Mouse (Mus musculus) neural tube, embryonic 13.5 days (tissue): ENCODE measurements at regions not wholly inside any gene's neighbourhood (a gene's known extent, or its start where the extent isn't known, plus 50 kb on each side); places are given as distances from the start of the nearest gene placed in this dataset.
A peak's percentile ranks its signal among the peaks of the same experiment; 100 is the strongest.
"Not testable (repeated sequence)": the region's sequence is repeated elsewhere in the genome, so short reads cannot be mapped to it uniquely, and the experiment has no call there.

Source experiments
- ATAC-seq: fragments of 200-750 bp; cut with Nextera tagmentation; 2 replicates; pipeline ENCODE4 v1.8.0; 2017; ENCODE audit warnings: low read depth, mild to moderate bottlenecking, moderate TSS enrichment, moderate library complexity
- H3K27ac ChIP-seq: fragments of 300-500 bp; sonication (generic); replicated peaks from 2 replicates; pipeline ENCODE4 v1.5.1; 2015; ENCODE audit warnings: moderate library complexity, mild to moderate bottlenecking, inconsistent platforms
- H3K27me3 ChIP-seq: fragments of 300-500 bp; sonication (generic); 2 replicates; pipeline ENCODE4 v1.6.1; 2015; ENCODE audit warnings: mild to moderate bottlenecking, inconsistent platforms
- H3K36me3 ChIP-seq: fragments of 300-500 bp; sonication (generic); 2 replicates; pipeline ENCODE4 v1.6.1; 2015; ENCODE audit warnings: mild to moderate bottlenecking, inconsistent platforms
- H3K4me1 ChIP-seq: fragments of 300-500 bp; sonication (generic); replicated peaks from 2 replicates; pipeline ENCODE4 v1.6.1; 2015; ENCODE audit warnings: inconsistent platforms
- H3K4me2 ChIP-seq: fragments of 300-500 bp; sonication (generic); 2 replicates; pipeline ENCODE4 v1.6.1; 2015; ENCODE audit warnings: inconsistent platforms, mild to moderate bottlenecking, moderate library complexity
- H3K4me3 ChIP-seq: fragments of 300-500 bp; sonication (generic); 2 replicates; pipeline ENCODE4 v1.5.1; 2015; ENCODE audit warnings: mild to moderate bottlenecking, inconsistent platforms
- H3K9ac ChIP-seq: fragments of 300-500 bp; sonication (generic); 2 replicates; pipeline ENCODE4 v1.6.1; 2015; ENCODE audit warnings: moderate library complexity, mild to moderate bottlenecking, inconsistent platforms
- H3K9me3 ChIP-seq: fragments of 300-500 bp; sonication (generic); 2 replicates; pipeline ENCODE4 v1.6.1; 2016; ENCODE audit warnings: inconsistent platforms
- WGBS: fragments of 180-500 bp; shearing (Covaris S2); methylation state at CpG from one replicate; pipeline ENCODE4 v1.1.7; 2015; 5-methylcytosine and 5-hydroxymethylcytosine counted together

DNA sequence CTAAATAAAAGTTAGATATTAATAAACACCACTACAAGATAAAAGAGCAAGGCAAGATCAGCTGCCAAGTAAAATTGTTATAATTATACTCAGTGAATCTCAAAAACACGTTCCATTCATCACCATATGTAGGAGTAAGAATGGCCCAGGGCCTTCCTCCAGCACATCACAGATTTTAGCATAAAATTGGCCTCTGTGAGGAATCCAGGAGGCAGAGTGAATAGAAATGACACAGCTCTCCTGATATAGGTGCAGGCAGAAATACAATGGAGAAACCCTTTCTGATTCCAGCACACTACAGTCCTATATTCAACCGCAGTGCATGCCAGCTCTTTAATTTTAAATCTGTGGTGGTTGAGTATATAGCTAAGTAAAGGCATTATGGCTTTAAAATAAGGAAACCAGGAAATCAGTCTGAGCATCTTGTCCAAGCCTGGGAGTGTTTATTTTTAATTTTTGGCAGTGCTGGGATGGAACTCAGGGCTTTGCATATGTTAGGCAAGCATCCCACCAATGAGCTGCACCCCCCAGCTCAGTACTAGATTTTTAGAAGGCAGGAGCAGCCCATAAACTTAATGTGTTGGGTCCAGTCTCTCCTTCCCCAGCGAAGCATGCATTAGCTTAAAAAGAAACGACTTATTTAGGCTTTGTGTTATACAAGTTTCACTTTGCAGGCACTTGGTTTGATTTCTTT lies 158.3 kb upstream of the Ptprz1 start:
- Histone ChIP-seq H3K27ac (no peak overlapping the region), H3K36me3 (no peaks in the 10 kb centered on the region)

GRCm38 (mm10) chr6:22716144-22716856 lies 159.0 kb upstream of the Ptprz1 start:
- H3K27ac ChIP-seq: no peak overlapping the region

More for the DNA sequence above, 158.3 kb upstream of the Ptprz1 start:
- WGBS: 81% methylated on average over 4 of the region's 4 CpGs
- Histone ChIP-seq H3K9ac (no peak overlapping the region), H3K4me1 (peaks cover 7% of the 10 kb centered on the region; the same call in 1 of the 2 replicates), H3K4me2 (no peak overlapping the region), H3K9me3 (no peaks in the 10 kb centered on the region), H3K27me3 (no peaks in the 10 kb centered on the region), H3K4me3 (no peak overlapping the region)
- no peak for ATAC-seq

GRCm38 (mm10) chr6:22698187-22698586 lies 177.1 kb upstream of the Ptprz1 start:
- Histone ChIP-seq H3K4me1 (no peaks in the 10 kb centered on the region), H3K36me3 (no peaks in the 10 kb centered on the region), H3K9me3 (no peaks in the 10 kb centered on the region), H3K27ac (no peak overlapping the region), H3K4me3 (no peak overlapping the region), H3K27me3 (no peaks in the 10 kb centered on the region), H3K9ac (no peak overlapping the region), H3K4me2 (no peak overlapping the region)
- no peak for ATAC-seq

More at GRCm38 (mm10) chr6:22716144-22716856, 159.0 kb upstream of the Ptprz1 start:
- Histone ChIP-seq H3K4me2 (no peak overlapping the region), H3K4me1 (peaks cover 7% of the 10 kb centered on the region; the same call in 1 of the 2 replicates), H3K36me3 (no peaks in the 10 kb centered on the region), H3K9ac (no peak overlapping the region), H3K4me3 (no peak overlapping the region), H3K27me3 (no peaks in the 10 kb centered on the region), H3K9me3 (no peaks in the 10 kb centered on the region)
- ATAC-seq: no peak
- WGBS: 65% methylated on average over 7 of the region's 7 CpGs

DNA sequence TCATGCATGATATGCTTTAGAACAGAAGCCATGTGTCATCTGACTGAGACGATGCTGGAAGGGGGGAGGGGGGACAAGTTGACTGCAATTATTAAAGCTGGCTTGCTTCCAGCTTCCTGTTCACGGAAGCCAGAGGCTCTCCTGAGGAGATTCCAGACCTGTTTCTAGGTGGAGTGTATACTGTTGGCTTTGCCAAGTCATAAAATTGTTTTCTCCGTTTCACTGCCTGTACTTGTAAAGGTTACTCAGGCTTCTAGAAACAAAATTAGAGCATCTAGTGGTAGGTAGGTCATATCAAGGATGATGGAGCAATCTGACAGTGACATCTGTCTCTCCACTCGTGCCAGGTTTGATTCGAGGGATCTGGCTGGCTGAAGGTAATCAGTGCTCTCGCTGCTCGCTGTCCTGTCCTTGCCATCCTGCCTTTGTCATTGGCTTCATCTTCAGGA lies 186.6 kb upstream of the Ptprz1 start:
- no peaks in the 10 kb centered on the region for H3K9me3 ChIP-seq
- no peak overlapping the region for H3K4me3 ChIP-seq
- no peaks in the 10 kb centered on the region for H3K27me3 ChIP-seq
- WGBS: 67% methylated on average over 7 of the region's 7 CpGs
- H3K36me3 ChIP-seq: no peaks in the 10 kb centered on the region
- no peak for ATAC-seq
- H3K9ac ChIP-seq: no peak overlapping the region
- no peak overlapping the region for H3K27ac ChIP-seq
- no peak overlapping the region for H3K4me2 ChIP-seq
- peaks cover 6% of the 10 kb centered on the region; the same call in 1 of the 2 replicates for H3K4me1 ChIP-seq

DNA sequence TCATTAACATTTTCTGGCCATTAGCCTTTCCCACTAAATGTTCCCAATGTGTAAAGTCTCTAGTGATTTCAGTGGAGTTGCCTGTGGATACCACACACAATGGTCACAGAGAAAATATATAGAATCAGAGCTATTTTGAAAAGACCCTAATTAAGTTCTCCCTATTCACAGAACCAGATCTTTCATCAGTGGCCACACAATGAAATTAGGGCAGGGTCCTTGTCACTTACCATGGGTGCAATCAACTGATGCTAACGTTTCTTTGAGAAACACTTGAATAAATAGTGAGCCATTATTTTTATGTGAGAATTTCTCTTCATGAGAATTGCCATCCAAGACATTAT lies 200.7 kb upstream of the Ptprz1 start:
- Histone ChIP-seq H3K9me3 (no peaks in the 10 kb centered on the region), H3K4me2 (no peak overlapping the region), H3K27me3 (no peaks in the 10 kb centered on the region), H3K4me3 (no peak overlapping the region), H3K4me1 (no peaks in the 10 kb centered on the region), H3K9ac (no peak overlapping the region), H3K27ac (no peak overlapping the region), H3K36me3 (no peaks in the 10 kb centered on the region)
- WGBS: 16% methylated on average over 1 of the region's 1 CpGs
- no peak for ATAC-seq

DNA sequence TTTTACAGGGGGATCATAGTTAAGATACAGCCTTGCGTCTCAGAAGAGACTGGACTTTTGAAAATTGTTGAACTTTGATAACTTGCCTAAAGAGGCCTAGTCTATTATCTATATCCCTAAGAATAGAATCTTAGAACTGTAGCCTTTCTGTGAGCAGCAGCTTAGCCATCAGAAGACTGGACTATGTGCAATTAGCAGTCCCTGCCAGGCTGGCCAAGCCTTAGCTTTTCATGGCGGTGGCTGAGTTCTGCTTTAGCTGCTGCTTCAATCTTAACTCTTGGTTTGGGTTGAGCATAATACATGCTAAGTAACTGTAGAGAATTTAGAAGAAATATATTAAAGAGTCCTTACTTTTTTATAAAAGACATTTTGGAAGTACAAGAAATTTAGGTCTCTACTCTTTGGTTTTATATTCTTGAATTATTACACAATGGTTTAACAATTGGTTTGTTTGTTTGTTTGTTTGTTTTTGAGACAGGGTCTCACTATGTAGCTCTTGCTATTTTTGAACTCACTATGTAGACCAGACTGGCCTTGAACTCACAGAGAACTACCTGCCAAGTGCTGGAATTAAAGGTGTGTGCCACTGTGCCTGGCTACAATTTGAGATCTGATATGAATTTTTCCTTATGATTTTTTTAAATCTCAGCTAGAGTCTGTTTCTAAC lies 201.2 kb upstream of the Ptprz1 start:
- no peak overlapping the region for H3K27ac ChIP-seq
- no peak overlapping the region for H3K4me3 ChIP-seq
- ATAC-seq: no peak
- no peaks in the 10 kb centered on the region for H3K9me3 ChIP-seq
- H3K27me3 ChIP-seq: no peaks in the 10 kb centered on the region
- H3K4me1 ChIP-seq: no peaks in the 10 kb centered on the region
- 82% methylated on average over 2 of the region's 2 CpGs for WGBS
- no peak overlapping the region for H3K4me2 ChIP-seq
- H3K36me3 ChIP-seq: no peaks in the 10 kb centered on the region
- no peak overlapping the region for H3K9ac ChIP-seq

DNA sequence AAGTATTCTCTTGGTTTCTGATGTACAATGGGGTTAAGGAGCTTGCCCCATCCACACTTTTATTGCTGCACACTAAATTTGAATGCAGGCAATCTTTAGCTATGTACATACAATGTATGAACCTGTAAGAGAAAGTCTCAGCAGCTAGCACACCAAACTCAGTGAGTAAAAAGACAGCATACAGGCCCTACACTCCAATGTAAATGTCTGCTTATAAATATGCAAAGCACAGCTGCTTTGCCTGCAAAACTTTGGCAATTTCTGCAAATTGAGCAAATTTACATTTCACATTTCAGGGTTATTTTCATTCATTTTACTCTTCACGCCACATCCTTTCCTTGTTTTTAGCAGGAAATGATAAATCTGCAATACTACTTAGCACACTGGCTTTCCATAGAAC lies 203.8 kb upstream of the Ptprz1 start:
- Histone ChIP-seq H3K9me3 (no peaks in the 10 kb centered on the region), H3K4me3 (no peak overlapping the region), H3K9ac (no peak overlapping the region), H3K4me2 (no peak overlapping the region), H3K36me3 (no peaks in the 10 kb centered on the region), H3K4me1 (no peaks in the 10 kb centered on the region), H3K27me3 (no peaks in the 10 kb centered on the region), H3K27ac (no peak overlapping the region)
- WGBS: 58% methylated on average over 1 of the region's 1 CpGs
- ATAC-seq: no peak

DNA sequence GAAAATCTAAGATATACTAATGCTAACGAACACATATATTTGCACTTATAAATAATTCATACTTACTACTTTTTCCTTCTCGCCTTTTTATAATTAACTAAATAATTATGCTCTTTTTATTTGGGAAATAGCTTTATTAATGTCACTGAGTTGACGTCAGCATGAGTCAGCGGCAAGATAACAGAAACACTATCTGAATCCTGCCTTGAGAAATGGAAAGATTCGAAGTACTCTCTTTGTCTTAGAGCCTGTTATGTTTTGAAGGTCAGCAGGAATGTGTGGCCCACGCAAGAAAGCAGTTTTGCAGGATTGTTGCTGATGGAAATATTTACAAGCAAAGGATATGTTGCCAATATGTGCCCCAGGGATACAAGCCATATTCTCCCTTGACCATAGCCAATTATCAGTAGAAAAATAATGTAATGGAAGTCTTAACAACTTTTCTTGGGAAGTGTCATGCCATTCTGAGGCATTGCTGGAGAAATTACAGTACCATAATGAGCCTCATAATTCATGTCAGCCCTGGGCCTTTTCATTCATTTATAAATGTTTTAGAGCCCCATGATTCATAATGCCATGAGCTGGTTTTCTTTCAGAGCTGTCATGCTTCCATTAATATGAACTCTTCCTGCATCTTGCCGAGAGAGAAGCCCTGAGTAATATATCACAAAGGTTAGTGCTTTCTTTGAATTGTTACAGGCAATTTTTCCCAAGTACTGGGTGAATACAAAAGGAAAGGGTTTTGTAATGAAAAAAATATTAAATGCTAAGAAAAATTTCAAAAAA lies 206.9 kb upstream of the Ptprz1 start:
- H3K9ac ChIP-seq: no peak overlapping the region
- H3K9me3 ChIP-seq: no peaks in the 10 kb centered on the region
- H3K27me3 ChIP-seq: no peaks in the 10 kb centered on the region
- no peaks in the 10 kb centered on the region for H3K4me1 ChIP-seq
- H3K4me2 ChIP-seq: no peak overlapping the region
- ATAC-seq: peak; percentile 56; the same call in 1 of the 2 replicates
- H3K27ac ChIP-seq: no peak overlapping the region
- H3K36me3 ChIP-seq: no peaks in the 10 kb centered on the region
- no peak overlapping the region for H3K4me3 ChIP-seq
- WGBS: 65% methylated on average over 7 of the region's 7 CpGs

- ATAC-seq, H3K9ac ChIP-seq, H3K4me1 ChIP-seq, H3K27me3 ChIP-seq, H3K36me3 ChIP-seq, H3K4me3 ChIP-seq, H3K27ac ChIP-seq, H3K4me2 ChIP-seq, H3K9me3 ChIP-seq: not testable (repeated sequence)
- WGBS: 97% methylated on average over 15 of the region's 15 CpGs
Measured at GRCm38 (mm10) chr6:22657401-22657800, 217.9 kb upstream of the Ptprz1 start.

DNA sequence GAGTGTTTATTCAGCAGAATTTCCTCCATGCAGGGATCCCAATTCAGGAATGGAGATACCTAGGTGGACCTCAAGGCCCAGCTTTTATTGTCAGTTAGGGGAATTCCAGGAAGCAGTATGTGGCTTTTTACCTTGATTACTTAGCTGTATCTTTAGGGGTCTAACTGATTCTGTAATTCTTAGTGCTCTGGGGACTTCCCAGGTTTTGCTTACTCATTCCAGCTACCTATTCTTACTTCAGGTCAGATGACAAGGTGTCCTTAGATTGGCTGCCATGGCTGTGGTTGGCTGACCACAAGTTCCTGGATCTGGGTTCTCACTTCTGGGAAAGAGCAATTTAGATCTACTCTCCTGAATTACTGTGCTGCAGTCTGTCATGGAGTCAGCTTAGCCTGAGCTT lies 235.2 kb upstream of the Ptprz1 start:
- no peak overlapping the region for H3K9ac ChIP-seq
- no peaks in the 10 kb centered on the region for H3K36me3 ChIP-seq
- ATAC-seq: no peak
- H3K4me3 ChIP-seq: no peak overlapping the region
- no peak overlapping the region for H3K27ac ChIP-seq
- H3K9me3 ChIP-seq: no peaks in the 10 kb centered on the region
- H3K4me1 ChIP-seq: no peaks in the 10 kb centered on the region
- no peaks in the 10 kb centered on the region for H3K27me3 ChIP-seq
- H3K4me2 ChIP-seq: no peak overlapping the region

GRCm38 (mm10) chr6:22635141-22635540 lies 240.2 kb upstream of the Ptprz1 start:
- Histone ChIP-seq H3K36me3 (no peaks in the 10 kb centered on the region), H3K4me1 (no peaks in the 10 kb centered on the region), H3K27ac (no peak overlapping the region), H3K4me2 (no peak overlapping the region), H3K9me3 (no peaks in the 10 kb centered on the region), H3K27me3 (no peaks in the 10 kb centered on the region), H3K9ac (no peak overlapping the region), H3K4me3 (no peak overlapping the region)
- WGBS: 92% methylated on average over 3 of the region's 3 CpGs
- no peak for ATAC-seq

DNA sequence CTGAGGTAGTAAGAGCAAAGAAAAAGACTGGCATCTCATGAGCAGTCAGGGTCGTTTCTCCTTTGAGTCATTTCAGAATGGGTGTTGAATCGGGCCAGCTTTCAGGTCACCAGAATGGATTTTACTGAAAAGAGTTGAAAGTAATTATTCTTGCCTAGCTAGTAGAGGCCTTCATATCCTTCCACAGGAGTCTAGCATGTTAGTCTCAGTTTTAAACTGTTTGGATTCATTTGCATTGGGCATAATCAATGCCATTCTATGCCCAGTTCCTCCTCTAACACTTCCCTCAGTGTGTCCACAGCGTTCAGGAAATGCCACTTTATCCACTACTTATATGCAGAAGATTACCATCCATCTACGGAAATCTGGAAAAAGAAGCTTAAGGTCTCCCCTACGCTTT lies 240.6 kb upstream of the Ptprz1 start:
- no peak overlapping the region for H3K4me3 ChIP-seq
- ATAC-seq: no peak
- H3K36me3 ChIP-seq: no peaks in the 10 kb centered on the region
- WGBS: 80% methylated on average over 5 of the region's 5 CpGs
- H3K27ac ChIP-seq: no peak overlapping the region
- H3K4me1 ChIP-seq: no peaks in the 10 kb centered on the region
- no peak overlapping the region for H3K4me2 ChIP-seq
- H3K27me3 ChIP-seq: no peaks in the 10 kb centered on the region
- H3K9me3 ChIP-seq: no peaks in the 10 kb centered on the region
- no peak overlapping the region for H3K9ac ChIP-seq
